Mouse (Mus musculus) ES-Bruce4 (cell line): Measurements from ENCODE around the gene Slc1a2.

Experiments used
- CTCF ChIP-seq: IDR thresholded peaks from one replicate; pipeline ENCODE4 v1.8.1; 2011; ENCODE audit warnings: low read depth, low read length
- EP300 ChIP-seq: IDR thresholded peaks from 2 replicates; pipeline ENCODE4 v1.6.1; 2011; ENCODE audit warnings: low read depth, low read length; ENCODE audit not compliant: insufficient read depth
- POLR2A ChIP-seq: IDR thresholded peaks from one replicate; pipeline ENCODE4 v1.8.1; 2011; ENCODE audit warnings: low read length; ENCODE audit not compliant: insufficient read depth

- TF ChIP-seq CTCF (no peak), POLR2A (no peak), EP300 (no peak)
Measured at GRCm38 (mm10) chr2:102807633-102808032, 149.2 kb downstream of the Slc1a2 start.
